Mouse (Mus musculus): ENCODE data around the gene 2310046K23Rik. TPM values are rescaled to one million over a fixed set of nuclear protein-coding genes. Genes with fewer than 3 reads are reported as not detected.
"Not testable (repeated sequence)": the region's sequence is repeated elsewhere in the genome, so short reads cannot be mapped to it uniquely, and the experiment has no call there.

2310046K23Rik gene
- polyA plus RNA-seq, 1 experiment: not detected

GRCm38 (mm10) chr3:92510786-92511185 is 23.5 kb downstream of the 2310046K23Rik start:
- Histone ChIP-seq H3K27me3 (ENCODE audit: control insufficient read depth, insufficient read depth, insufficient read length) (no peaks in the 10 kb centered on the region), H3K79me2 (ENCODE audit: control insufficient read depth, insufficient read depth) (no peaks in the 10 kb centered on the region), H3ac (ENCODE audit: control insufficient read depth, insufficient read length) (no peak overlapping the region), H3K4me3 (no peak overlapping the region), H3K36me3 (ENCODE audit: control insufficient read depth, insufficient read depth) (no peaks in the 10 kb centered on the region), H3K4me2 (ENCODE audit: low read depth) (no peak overlapping the region)
- TF ChIP-seq REST (IDR thresholded peaks at IDR 0.05; ENCODE audit: insufficient read depth, insufficient read length): no peak
- no peak for TF ChIP-seq SRF (IDR thresholded peaks at IDR 0.05; ENCODE audit: control insufficient read depth, insufficient read length, low read depth)
- TF ChIP-seq MYOD1 (IDR thresholded peaks at IDR 0.05; ENCODE audit: control insufficient read depth in 1 of 3, insufficient read length in 2 of 3, low read depth in 2 of 3): no peak
- no peak for TF ChIP-seq USF1 (IDR thresholded peaks at IDR 0.05; ENCODE audit: low read depth)
- TF ChIP-seq POLR2A (IDR thresholded peaks at IDR 0.05; ENCODE audit: insufficient read length, low read depth): no peak
- TF ChIP-seq CEBPB (IDR thresholded peaks at IDR 0.05; ENCODE audit: insufficient read depth, poor library complexity, severe bottlenecking): no peak
- TF ChIP-seq E2F4 (IDR thresholded peaks at IDR 0.05; ENCODE audit: insufficient read depth): no peak
- TF ChIP-seq POLR2AphosphoS2 (IDR thresholded peaks at IDR 0.05; ENCODE audit: insufficient read length, low read depth): no peak
- TF ChIP-seq MYOG (IDR thresholded peaks at IDR 0.05; ENCODE audit: control insufficient read depth in 1 of 3, insufficient read depth in 1 of 3, insufficient read length in 2 of 3, low read depth in 2 of 3): no peak
- no peak for TF ChIP-seq TCF12 (IDR thresholded peaks at IDR 0.05; ENCODE audit: insufficient read depth, poor library complexity, severe bottlenecking)
- TF ChIP-seq TCF3 (IDR thresholded peaks at IDR 0.05; ENCODE audit: insufficient read length, low read depth): no peak
- no peak for TF ChIP-seq MAX (IDR thresholded peaks at IDR 0.05; ENCODE audit: low read depth)

- Histone ChIP-seq H3K27me3 (ENCODE audit: control insufficient read depth, insufficient read depth, insufficient read length) (no peaks in the 10 kb centered on the region), H3K79me2 (ENCODE audit: control insufficient read depth, insufficient read depth) (no peaks in the 10 kb centered on the region), H3ac (ENCODE audit: control insufficient read depth, insufficient read length) (no peak overlapping the region), H3K4me2 (ENCODE audit: low read depth) (no peak overlapping the region), H3K36me3 (ENCODE audit: control insufficient read depth, insufficient read depth) (no peaks in the 10 kb centered on the region), H3K4me3 (no peak overlapping the region)
- TF ChIP-seq MYOD1 (IDR thresholded peaks at IDR 0.05; ENCODE audit: control insufficient read depth in 1 of 3, insufficient read length in 2 of 3, low read depth in 2 of 3): no peak
- no peak for TF ChIP-seq MAX (IDR thresholded peaks at IDR 0.05; ENCODE audit: low read depth)
- TF ChIP-seq POLR2AphosphoS2 (IDR thresholded peaks at IDR 0.05; ENCODE audit: insufficient read length, low read depth): no peak
- TF ChIP-seq REST (IDR thresholded peaks at IDR 0.05; ENCODE audit: insufficient read depth, insufficient read length): no peak
- TF ChIP-seq POLR2A (IDR thresholded peaks at IDR 0.05; ENCODE audit: insufficient read length, low read depth): no peak
- TF ChIP-seq TCF12 (IDR thresholded peaks at IDR 0.05; ENCODE audit: insufficient read depth, poor library complexity, severe bottlenecking): no peak
These were observed 26.1 kb downstream of the 2310046K23Rik start for GRCm38 (mm10) chr3:92508185-92508584.

GRCm38 (mm10) chr3:92503528-92503927 is 30.8 kb downstream of the 2310046K23Rik start:
- no peaks in the 10 kb centered on the region for H3K79me2 ChIP-seq (ENCODE audit: control insufficient read depth, insufficient read depth)
- TF ChIP-seq POLR2AphosphoS2 (IDR thresholded peaks at IDR 0.05; ENCODE audit: insufficient read length, low read depth): no peak
- TF ChIP-seq USF1 (IDR thresholded peaks at IDR 0.05; ENCODE audit: low read depth): no peak
- H3K27me3 ChIP-seq (ENCODE audit: control insufficient read depth, insufficient read depth, insufficient read length): no peaks in the 10 kb centered on the region
- no peaks in the 10 kb centered on the region for H3K36me3 ChIP-seq (ENCODE audit: control insufficient read depth, insufficient read depth)
- no peak overlapping the region for H3ac ChIP-seq (ENCODE audit: control insufficient read depth, insufficient read length)
- H3K4me3 ChIP-seq: no peak overlapping the region
- no peak overlapping the region for H3K4me2 ChIP-seq (ENCODE audit: low read depth)

GRCm38 (mm10) chr3:92500393-92500792 is 33.9 kb downstream of the 2310046K23Rik start, which contains the start of gene Sprr4:
TSS of gene Sprr4 (minus strand) at chr3:92500493.
- H3K4me2 ChIP-seq (ENCODE audit: low read depth): no peak within 1 kb of the TSS
- TF ChIP-seq POLR2A (IDR thresholded peaks at IDR 0.05; ENCODE audit: insufficient read length, low read depth): no peak
- no peak for TF ChIP-seq MAX (IDR thresholded peaks at IDR 0.05; ENCODE audit: low read depth)
- no peak for TF ChIP-seq MYOG (IDR thresholded peaks at IDR 0.05; ENCODE audit: control insufficient read depth in 1 of 3, insufficient read depth in 1 of 3, insufficient read length in 2 of 3, low read depth in 2 of 3)
- TF ChIP-seq USF1 (IDR thresholded peaks at IDR 0.05; ENCODE audit: low read depth): no peak
- no peak for TF ChIP-seq TCF3 (IDR thresholded peaks at IDR 0.05; ENCODE audit: insufficient read length, low read depth)
- TF ChIP-seq CEBPB (IDR thresholded peaks at IDR 0.05; ENCODE audit: insufficient read depth, poor library complexity, severe bottlenecking): no peak
- no peak for TF ChIP-seq SRF (IDR thresholded peaks at IDR 0.05; ENCODE audit: control insufficient read depth, insufficient read length, low read depth)
- TF ChIP-seq MYOD1 (IDR thresholded peaks at IDR 0.05; ENCODE audit: control insufficient read depth in 1 of 3, insufficient read length in 2 of 3, low read depth in 2 of 3): no peak
- TF ChIP-seq TCF12 (IDR thresholded peaks at IDR 0.05; ENCODE audit: insufficient read depth, poor library complexity, severe bottlenecking): no peak
- no peak for TF ChIP-seq POLR2AphosphoS2 (IDR thresholded peaks at IDR 0.05; ENCODE audit: insufficient read length, low read depth)
- TF ChIP-seq REST (IDR thresholded peaks at IDR 0.05; ENCODE audit: insufficient read depth, insufficient read length): no peak
- TF ChIP-seq E2F4 (IDR thresholded peaks at IDR 0.05; ENCODE audit: insufficient read depth): no peak
- no peaks in the 10 kb centered on the region for H3K27me3 ChIP-seq (ENCODE audit: control insufficient read depth, insufficient read depth, insufficient read length)
- no peak within 1 kb of the TSS for H3K4me3 ChIP-seq
- no peaks in the 10 kb centered on the region for H3K36me3 ChIP-seq (ENCODE audit: control insufficient read depth, insufficient read depth)
- H3K79me2 ChIP-seq (ENCODE audit: control insufficient read depth, insufficient read depth): no peaks in the 10 kb centered on the region
- no peak within 1 kb of the TSS for H3ac ChIP-seq (ENCODE audit: control insufficient read depth, insufficient read length)

- not testable (repeated sequence) for H3K27me3 ChIP-seq (ENCODE audit: control insufficient read depth, insufficient read depth, insufficient read length); H3K4me2 ChIP-seq (ENCODE audit: low read depth)
These were observed 44.0 kb downstream of the 2310046K23Rik start for GRCm38 (mm10) chr3:92490262-92490661.

More at GRCm38 (mm10) chr3:92490262-92490661, 44.0 kb downstream of the 2310046K23Rik start:
- H3K36me3 ChIP-seq (ENCODE audit: control insufficient read depth, insufficient read depth); H3ac ChIP-seq (ENCODE audit: control insufficient read depth, insufficient read length); H3K79me2 ChIP-seq (ENCODE audit: control insufficient read depth, insufficient read depth); H3K4me3 ChIP-seq: not testable (repeated sequence)

Measured in myocyte (in vitro differentiated cells).